ENCODE assay signal across 17 mouse cellular contexts in genomic region chr14:31960201-31960854, GRCm38 (mm10).
DNase-seq lines count a peak whose midpoint lies in the region; ATAC-seq and TF ChIP-seq lines count a peak whose summit lies in the region.
"Had no signal": no experiment of that assay in that cellular context is flagged by ENCODE, and none has a peak within 500 bp of the region (broad histone marks: within the 10 kb centered on the region; RNA-seq: fewer than 3 reads in every experiment).

No protein-coding gene starts in this region.

- H3K9ac ChIP-seq in heart, postnatal 0 days (replicated peaks; ENCODE audit: low read depth, low read length), result no peak overlapping the region
- H3K9ac ChIP-seq in forebrain, embryonic 15.5 days (replicated peaks), result no peak overlapping the region

- WGBS in heart, embryonic 10.5 days, result 82% methylated on average over 9 of the region's 9 CpGs
- WGBS in heart, postnatal 0 days, result 79% methylated on average over 9 of the region's 9 CpGs
- WGBS in forebrain, embryonic 15.5 days, result 93% methylated on average over 9 of the region's 9 CpGs

- no peak overlapping the region for H3K27ac ChIP-seq in heart, embryonic 10.5 days
- peak overlapping the region; percentile 96 for H3K27ac ChIP-seq in brown adipose tissue, adult 24 weeks (replicated peaks; ENCODE audit: low read depth, low read length)
- peak overlapping the region; percentile 72 for H3K27ac ChIP-seq in heart, postnatal 0 days (ENCODE audit: low read depth)
- H3K27ac ChIP-seq in forebrain, embryonic 15.5 days (replicated peaks), result no peak overlapping the region
- H3K27ac ChIP-seq: embryonic facial prominence, embryonic 10.5 days; hindbrain, postnatal 0 days; macrophage had no signal

- H3K9me3 ChIP-seq in heart, embryonic 10.5 days, result no peaks in the 10 kb centered on the region
- H3K9me3 ChIP-seq in heart, postnatal 0 days (replicated peaks; ENCODE audit: control insufficient read depth, low read length), result no peaks in the 10 kb centered on the region
- no peaks in the 10 kb centered on the region for H3K9me3 ChIP-seq in forebrain, embryonic 15.5 days
- H3K9me3 ChIP-seq: embryonic facial prominence, embryonic 10.5 days; G1E had no signal

- H3K4me3 ChIP-seq in heart, embryonic 10.5 days, result no peak overlapping the region
- H3K4me3 ChIP-seq in brown adipose tissue, adult 24 weeks (ENCODE audit: insufficient read depth, low read depth, low read length), result no peak overlapping the region
- no peak overlapping the region for H3K4me3 ChIP-seq in heart, postnatal 0 days (ENCODE audit: low read depth, low read length)
- H3K4me3 ChIP-seq in forebrain, embryonic 15.5 days, result no peak overlapping the region
- H3K4me3 ChIP-seq: embryonic facial prominence, embryonic 10.5 days had no signal

- TF ChIP-seq CTCF in heart, postnatal 0 days (IDR thresholded peaks at IDR 0.05; ENCODE audit: low read depth), result no peak

- peaks cover 13% of the 10 kb centered on the region for H3K4me1 ChIP-seq in heart, embryonic 10.5 days
- peaks cover 30% of the 10 kb centered on the region for H3K4me1 ChIP-seq in brown adipose tissue, adult 24 weeks (ENCODE audit: control insufficient read depth, insufficient read depth, insufficient read length, low read length)
- H3K4me1 ChIP-seq in heart, postnatal 0 days (ENCODE audit: control insufficient read depth, insufficient read depth), result peaks cover 9% of the 10 kb centered on the region
- no peaks in the 10 kb centered on the region for H3K4me1 ChIP-seq in forebrain, embryonic 15.5 days

- TF ChIP-seq EP300 in heart, postnatal 0 days (IDR thresholded peaks at IDR 0.05; ENCODE audit: low read depth), result no peak

- ATAC-seq in heart, postnatal 0 days (ENCODE audit: insufficient read depth, low read depth), result no peak
- no peak for ATAC-seq in forebrain, embryonic 15.5 days (replicated peaks)
- ATAC-seq: hindbrain, postnatal 0 days had no signal

- no peaks in the 10 kb centered on the region for H3K36me3 ChIP-seq in heart, embryonic 10.5 days
- no peaks in the 10 kb centered on the region for H3K36me3 ChIP-seq in heart, postnatal 0 days (replicated peaks; ENCODE audit: control insufficient read depth, insufficient read depth, low read length)
- no peaks in the 10 kb centered on the region for H3K36me3 ChIP-seq in forebrain, embryonic 15.5 days
- H3K36me3 ChIP-seq: embryonic facial prominence, embryonic 10.5 days; G1E had no signal

- no peak overlapping the region for H3K4me2 ChIP-seq in heart, postnatal 0 days (ENCODE audit: low read depth, low read length)
- H3K4me2 ChIP-seq in forebrain, embryonic 15.5 days (replicated peaks), result no peak overlapping the region

- DNase-seq in heart, adult 8-10 months (ENCODE audit: low spot score), result peak; percentile 74
- no peak for DNase-seq in heart, embryonic 10.5 days (ENCODE audit: low spot score)
- DNase-seq in heart, postnatal 0 days (ENCODE audit: low spot score), result no peak
- DNase-seq in lung, postnatal 36 days, result peak; percentile 46
- no peak for DNase-seq in right cerebral cortex, postnatal 14 days
- DNase-seq: adrenal gland, postnatal 14 days; cerebellum, postnatal 10 days; kidney, adult 2 months; kidney, postnatal 4 days; midbrain, embryonic 14.5 days; thymus, postnatal 14 days had no signal

- no peaks in the 10 kb centered on the region for H3K27me3 ChIP-seq in heart, embryonic 10.5 days (ENCODE audit: insufficient read depth, poor library complexity, severe bottlenecking)
- no peaks in the 10 kb centered on the region for H3K27me3 ChIP-seq in heart, postnatal 0 days (ENCODE audit: control insufficient read depth, insufficient read depth, low read length)
- H3K27me3 ChIP-seq in forebrain, embryonic 15.5 days, result no peaks in the 10 kb centered on the region

Comparison
In these comparisons a context has a peak if more than half of its experiments do, and no peak if none do; other contexts are left out.
1. DNase-seq: peak in heart, adult 8-10 months (single experiment) and lung, postnatal 36 days (single experiment); none in heart, embryonic 10.5 days (single experiment), heart, postnatal 0 days (single experiment) and right cerebral cortex, postnatal 14 days (single experiment).
2. H3K27ac ChIP-seq: peak in brown adipose tissue, adult 24 weeks (single experiment) and heart, postnatal 0 days (single experiment); none in heart, embryonic 10.5 days (single experiment) and forebrain, embryonic 15.5 days (single experiment).